Mouse (Mus musculus) neutrophil, adult 5-6 weeks (primary cell): ENCODE measurements around the gene Lbx2. TPM values are rescaled to one million over a fixed set of nuclear protein-coding genes. Genes with fewer than 3 reads are reported as not detected.

Experiments used
- ATAC-seq: fragments of 151-379, 151-347 bp; 2 replicates; pipeline ENCODE4 v1.8.0; 2017; ENCODE audit warnings: mild to moderate bottlenecking, moderate TSS enrichment; ENCODE audit not compliant: insufficient number of reproducible peaks, poor library complexity, low FRiP score, severe bottlenecking; ENCODE audit errors: extremely low read depth
- total RNA-seq: library from RNA; stranded (forward); fragments of 200-1000 nt; gene quantifications from 2 replicates; pipeline ENCODE4 v1.2.3, GENCODE M21; 2017

The Lbx2 gene
- total RNA-seq, 1 experiment from 2014 or later: not detected

GRCm38 (mm10) chr6:83122961-83123360 lies 36.8 kb downstream of the Lbx2 start:
- ATAC-seq: no peak

- ATAC-seq: peak; percentile 59
Observed at GRCm38 (mm10) chr6:83124851-83125312, 38.7 kb downstream of the Lbx2 start.

GRCm38 (mm10) chr6:83125331-83125730 lies 39.2 kb downstream of the Lbx2 start, which contains the start of gene Ino80b:
TSS of gene Ino80b (minus strand) at chr6:83125431.
- ATAC-seq: no peak

- ATAC-seq: no peak
Observed at GRCm38 (mm10) chr6:83127419-83127818, 41.3 kb downstream of the Lbx2 start.

GRCm38 (mm10) chr6:83131469-83132034 lies 45.4 kb downstream of the Lbx2 start:
- peak; percentile 54; the same call in 1 of the 2 replicates for ATAC-seq

- ATAC-seq: no peak
Observed at GRCm38 (mm10) chr6:83132176-83132919, 46.2 kb downstream of the Lbx2 start.

GRCm38 (mm10) chr6:83134226-83134625 lies 48.1 kb downstream of the Lbx2 start:
- no peak for ATAC-seq

GRCm38 (mm10) chr6:83134951-83135513 lies 48.9 kb downstream of the Lbx2 start, which contains the start of gene Rtkn:
TSS of gene Rtkn (plus strand) at chr6:83135463.
- ATAC-seq: no peak

- no peak for ATAC-seq
Observed at GRCm38 (mm10) chr6:83135571-83136161, 49.5 kb downstream of the Lbx2 start.

- ATAC-seq: no peak
Observed at GRCm38 (mm10) chr6:83136291-83136880, 50.2 kb downstream of the Lbx2 start.

GRCm38 (mm10) chr6:83136881-83137575 lies 50.9 kb downstream of the Lbx2 start:
- no peak; the same call in 1 of the 2 replicates for ATAC-seq

- ATAC-seq: no peak
Observed at GRCm38 (mm10) chr6:83137576-83137950, 51.4 kb downstream of the Lbx2 start.

Other genes with a start within 250 kb of the Lbx2 start
- 0.58 and 1.5 TPM in 2 replicates for gene Sema4f, start 146.6 kb upstream of the Lbx2 start, total RNA-seq
- gene M1ap, start 139.5 kb upstream of the Lbx2 start, total RNA-seq: 1.1 and 2.1 TPM in 2 replicates
- gene Dok1, start 52.9 kb upstream of the Lbx2 start, total RNA-seq: 20.7 and 25.4 TPM in 2 replicates
- 0.47 and 0.74 TPM in 2 replicates for gene Loxl3, start 52.2 kb upstream of the Lbx2 start, total RNA-seq
- gene Aup1, start 31.8 kb upstream of the Lbx2 start, total RNA-seq: 221 and 242 TPM in 2 replicates
- gene Htra2, start 31.1 kb upstream of the Lbx2 start, total RNA-seq: 33.3 and 36.1 TPM in 2 replicates
- gene Dqx1, start 28.5 kb upstream of the Lbx2 start, total RNA-seq: 2.5 and 4.3 TPM in 2 replicates
- not detected in 2 replicates for gene Tlx2, start 16.1 kb upstream of the Lbx2 start, total RNA-seq
- gene Pcgf1, start 8.5 kb upstream of the Lbx2 start, total RNA-seq: 9.5 and 15.0 TPM in 2 replicates
- gene Ccdc142, start 15.2 kb downstream of the Lbx2 start, total RNA-seq: 8.6 and 11.9 TPM in 2 replicates
- gene Gm42688, start 15.2 kb downstream of the Lbx2 start, total RNA-seq: 6.6 and 7.6 TPM in 2 replicates
- gene Mrpl53, start 22.7 kb downstream of the Lbx2 start, total RNA-seq: 8.8 and 20.5 TPM in 2 replicates
- 36.2 and 36.5 TPM in 2 replicates for gene Mogs, start 29.1 kb downstream of the Lbx2 start, total RNA-seq
- gene Wbp1, start 35.2 kb downstream of the Lbx2 start, total RNA-seq: 79.6 and 83.8 TPM in 2 replicates
- 52.8 and 57.5 TPM in 2 replicates for gene Ino80b, start 39.1 kb downstream of the Lbx2 start, total RNA-seq
- not detected in 2 replicates for gene Rtkn, start 49.1 kb downstream of the Lbx2 start, total RNA-seq
- 0.49 TPM in 1 of 2 replicates, not detected in the other for gene Wdr54, start 70.0 kb downstream of the Lbx2 start, total RNA-seq
- not detected in 2 replicates for gene 1700003E16Rik, start 70.0 kb downstream of the Lbx2 start, total RNA-seq
- gene Dctn1, start 79.6 kb downstream of the Lbx2 start, total RNA-seq: 80.4 and 83.4 TPM in 2 replicates
- not detected in 2 replicates for gene Slc4a5, start 133.5 kb downstream of the Lbx2 start, total RNA-seq
- gene Mthfd2, start 239.5 kb downstream of the Lbx2 start, total RNA-seq: 8.4 and 10.6 TPM in 2 replicates
- 245 and 270 TPM in 2 replicates for gene Mob1a, start 239.6 kb downstream of the Lbx2 start, total RNA-seq